In genomic region chr4:100351797-100352290, GRCm38 (mm10) we compare ENCODE assay signal across 30 mouse cellular contexts.
A peak's percentile ranks its signal among the peaks of the same experiment; 100 is the strongest.
DNase-seq lines count a peak whose midpoint lies in the region; ATAC-seq and TF ChIP-seq lines count a peak whose summit lies in the region.
"Had no signal": no experiment of that assay in that cellular context is flagged by ENCODE, and none has a peak within 500 bp of the region (broad histone marks: within the 10 kb centered on the region; RNA-seq: fewer than 3 reads in every experiment).

No protein-coding gene starts in this region.

- ATAC-seq in lung, postnatal 0 days: 0 out of 2 replicates have a peak, but pooled peaks have one; percentile 14
- no peak for ATAC-seq in monocyte, adult 5-6 weeks (replicated peaks; ENCODE audit: insufficient number of reproducible peaks, low FRiP score, low TSS enrichment, poor library complexity, severe bottlenecking)
- ATAC-seq: CD4-positive, CD25-positive, alpha-beta regulatory T cell, adult 4 months; forebrain, embryonic 13.5 days; hindbrain, postnatal 0 days; intestine, embryonic 15.5 days; midbrain, embryonic 15.5 days had no signal

- H3K4me1 ChIP-seq in lung, postnatal 0 days (ENCODE audit: insufficient read depth, low read depth, low read length): no peaks in the 10 kb centered on the region
- no peaks in the 10 kb centered on the region for H3K4me1 ChIP-seq in lung, adult 2 months (ENCODE audit: control insufficient read depth, insufficient read depth, low read length)
- H3K4me1 ChIP-seq in thymus, adult 2 months (replicated peaks; ENCODE audit: control insufficient read depth, insufficient read depth, low read length): no peaks in the 10 kb centered on the region; the same call in 1 of the 2 replicates
- H3K4me1 ChIP-seq: hindbrain, embryonic 12.5 days; intestine, embryonic 15.5 days; lung, embryonic 15.5 days; midbrain, embryonic 15.5 days had no signal

- no peak for TF ChIP-seq CTCF in lung, postnatal 0 days (IDR thresholded peaks at IDR 0.05)
- TF ChIP-seq CTCF in lung, adult 2 months (IDR thresholded peaks at IDR 0.05; ENCODE audit: insufficient read depth, low read length): no peak
- no peak for TF ChIP-seq CTCF in thymus, adult 2 months (IDR thresholded peaks at IDR 0.05; ENCODE audit: borderline replicate concordance, control insufficient read depth, extremely low read depth, insufficient read depth, low read length, poor library complexity)

- H3K9me3 ChIP-seq in lung, postnatal 0 days (ENCODE audit: low read length): no peaks in the 10 kb centered on the region
- H3K9me3 ChIP-seq: forebrain, embryonic 13.5 days; hindbrain, embryonic 12.5 days; intestine, embryonic 15.5 days; lung, embryonic 15.5 days; neural tube, embryonic 12.5 days had no signal

- peak; percentile 18 for DNase-seq in cerebellum, adult 11-12 months
- DNase-seq in cerebellum, postnatal 25 days: no peak
- DNase-seq in lung, postnatal 0 days (ENCODE audit: low spot score): peak; percentile 21
- DNase-seq in lung, adult 2 months: no peak
- DNase-seq in brain, adult 2 months (ENCODE audit: low read depth, low spot score): peak; percentile 12
- DNase-seq in thymus, adult 2 months: no peak
- DNase-seq: adrenal gland, postnatal 25 days; cerebellum, adult 9-11 months; gastrocnemius, postnatal 10 days; heart, postnatal 36 days; kidney, adult 2 months; kidney, postnatal 36 days; right cerebral cortex, adult 18-20 months; thymus, postnatal 4 days had no signal

- no peaks in the 10 kb centered on the region for H3K36me3 ChIP-seq in lung, postnatal 0 days (ENCODE audit: insufficient read depth, low read length)
- H3K36me3 ChIP-seq in thymus, adult 2 months (ENCODE audit: control insufficient read depth, insufficient read depth, low read length): no peaks in the 10 kb centered on the region
- H3K36me3 ChIP-seq: hindbrain, embryonic 12.5 days; intestine, embryonic 15.5 days; limb, embryonic 13.5 days; lung, embryonic 15.5 days; midbrain, embryonic 15.5 days; neural tube, embryonic 12.5 days had no signal

- H3K4me2 ChIP-seq in lung, postnatal 0 days (replicated peaks; ENCODE audit: low read depth, low read length): no peak overlapping the region
- H3K4me2 ChIP-seq: forebrain, embryonic 13.5 days; heart, embryonic 11.5 days; hindbrain, embryonic 12.5 days; intestine, embryonic 15.5 days; limb, embryonic 13.5 days; lung, embryonic 15.5 days; midbrain, embryonic 15.5 days; neural tube, embryonic 12.5 days had no signal

- TF ChIP-seq POLR2A in lung, adult 2 months (IDR thresholded peaks at IDR 0.05; ENCODE audit: borderline replicate concordance, extremely low read depth, low read depth, low read length): no peak
- TF ChIP-seq POLR2A in thymus, adult 2 months (IDR thresholded peaks at IDR 0.05; ENCODE audit: control insufficient read depth, extremely low read depth, insufficient read depth, low read length, poor library complexity): no peak

- TF ChIP-seq EP300 in lung, postnatal 0 days (IDR thresholded peaks at IDR 0.05): no peak

- H3K9ac ChIP-seq in lung, postnatal 0 days (replicated peaks; ENCODE audit: low read depth): no peak overlapping the region
- H3K9ac ChIP-seq: forebrain, embryonic 13.5 days; hindbrain, embryonic 12.5 days; intestine, embryonic 15.5 days; limb, embryonic 13.5 days; liver, embryonic 14.5 days; lung, embryonic 15.5 days; midbrain, embryonic 15.5 days; neural tube, embryonic 12.5 days had no signal

- no peak overlapping the region for H3K4me3 ChIP-seq in lung, postnatal 0 days (ENCODE audit: low read depth, low read length)
- no peak overlapping the region for H3K4me3 ChIP-seq in lung, adult 2 months (replicated peaks; ENCODE audit: extremely low read depth, low read depth, low read length)
- H3K4me3 ChIP-seq in thymus, adult 2 months (ENCODE audit: control insufficient read depth, insufficient read depth, low read length): no peak overlapping the region
- H3K4me3 ChIP-seq: forebrain, embryonic 13.5 days; hindbrain, embryonic 12.5 days; intestine, embryonic 15.5 days; layer of hippocampus, adult 2 months; left cerebral cortex, adult 2 months; limb, embryonic 13.5 days; lung, embryonic 15.5 days; midbrain, embryonic 15.5 days; myocyte; neural tube, embryonic 12.5 days had no signal

- no peaks in the 10 kb centered on the region for H3K27me3 ChIP-seq in lung, postnatal 0 days (replicated peaks; ENCODE audit: insufficient read depth, low read length)
- no peaks in the 10 kb centered on the region for H3K27me3 ChIP-seq in thymus, adult 2 months (ENCODE audit: control insufficient read depth, insufficient read depth, low read length)
- H3K27me3 ChIP-seq: forebrain, embryonic 13.5 days; hindbrain, embryonic 12.5 days; intestine, embryonic 15.5 days; lung, embryonic 15.5 days; midbrain, embryonic 15.5 days; neural tube, embryonic 12.5 days had no signal

- H3K27ac ChIP-seq in lung, postnatal 0 days (ENCODE audit: low read length): no peak overlapping the region
- H3K27ac ChIP-seq in thymus, adult 2 months (ENCODE audit: control insufficient read depth, insufficient read depth, low read length): no peak overlapping the region
- H3K27ac ChIP-seq: forebrain, embryonic 13.5 days; hindbrain, embryonic 12.5 days; hindbrain, postnatal 0 days; intestine, embryonic 15.5 days; layer of hippocampus, adult 2 months; left cerebral cortex, adult 2 months; limb, embryonic 13.5 days; liver, embryonic 14.5 days; lung, embryonic 15.5 days; macrophage; midbrain, embryonic 15.5 days; neural tube, embryonic 12.5 days had no signal

Comparison
In these comparisons a context has a peak if more than half of its experiments do, and no peak if none do; other contexts are left out.
1. DNase-seq: peak in cerebellum, adult 11-12 months (single experiment), lung, postnatal 0 days (single experiment) and brain, adult 2 months (single experiment); none in cerebellum, postnatal 25 days (0 of 2), lung, adult 2 months (single experiment) and thymus, adult 2 months (single experiment).